Mouse (Mus musculus): ENCODE data around the gene Mfsd6l. TPM values are rescaled to one million over a fixed set of nuclear protein-coding genes. Genes with fewer than 3 reads are reported as not detected.

Mfsd6l gene
- under 1 TPM in 1 of 2 experiments, not detected in 1; 0.23 TPM for total RNA-seq (2021)
- long read RNA-seq, experiment 1, partial matches to known transcripts = 0 of 1 reads
- long read RNA-seq, experiment 1, other reads (novel, unspliced or antisense) = 0 of 1 reads
- long read RNA-seq, experiment 2 = 0 reads

DNA sequence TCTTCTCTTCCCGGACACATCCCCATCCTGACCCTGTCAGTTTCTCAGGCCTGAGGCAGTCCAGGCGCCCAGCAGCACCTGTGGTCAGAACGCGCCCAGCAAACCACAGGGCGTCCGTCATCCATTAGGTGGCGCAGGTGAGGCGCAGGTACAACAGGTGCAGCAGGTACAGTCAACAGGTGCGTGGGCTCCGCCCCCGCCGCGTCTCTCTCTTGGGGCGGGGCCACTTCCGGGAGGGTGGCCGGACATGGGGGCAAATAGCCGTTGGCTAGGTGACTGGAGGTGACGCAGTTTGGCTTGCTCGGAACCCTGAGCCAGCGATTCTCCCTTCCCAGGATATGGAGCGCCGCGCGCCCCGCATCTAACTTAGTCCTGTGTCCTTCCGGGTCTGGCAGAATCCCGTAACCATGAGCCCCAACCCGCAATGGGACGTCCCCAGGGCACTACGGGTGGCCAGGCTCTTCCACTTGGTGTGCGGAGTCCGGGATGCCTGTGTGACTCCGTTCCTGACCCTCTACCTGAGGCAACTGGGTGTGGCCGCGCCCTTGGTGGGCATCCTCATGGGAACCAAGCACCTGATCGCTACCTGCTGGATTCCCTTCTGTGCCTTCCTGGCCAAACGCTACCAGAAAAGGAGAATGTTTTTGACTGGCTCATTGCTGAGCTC lies at the start of gene Mfsd6l:
TSS of gene Mfsd6l (plus strand) at position 269 of the 667 bp plus-strand sequence.
- Histone ChIP-seq H3K4me3 (no peak within 1 kb of the TSS), H3K27ac (no peak within 1 kb of the TSS)
- peak; percentile 47 for TF ChIP-seq CTCF (conservative IDR thresholded peaks at IDR 0.05)
- DNase-seq (ENCODE audit: low spot score in 2 of 2) = no peak

DNA sequence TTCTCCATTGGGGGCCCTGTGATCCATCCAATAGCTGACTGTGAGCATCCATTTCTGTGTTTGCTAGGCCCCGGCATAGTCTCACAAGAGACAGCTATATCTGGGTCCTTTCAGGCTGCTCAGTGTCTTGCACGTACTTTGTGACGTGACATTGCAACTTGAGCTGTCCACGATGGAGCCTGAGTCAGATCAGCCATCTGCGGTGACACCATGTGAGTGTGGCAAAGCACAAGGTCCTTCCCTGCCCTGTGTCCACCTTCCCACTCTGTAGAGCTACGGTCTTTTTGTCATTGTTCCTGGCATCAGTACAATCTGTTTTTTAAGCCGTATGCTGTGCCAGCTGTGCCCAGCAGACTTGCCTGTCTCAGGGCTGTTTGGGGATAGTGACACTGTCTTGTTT lies 48.7 kb upstream of the Mfsd6l start:
- H3K27ac ChIP-seq = no peak overlapping the region
- TF ChIP-seq CTCF (conservative IDR thresholded peaks at IDR 0.05) = no peak
- H3K4me3 ChIP-seq = no peak overlapping the region
- no peak for DNase-seq (ENCODE audit: low spot score in 2 of 2)

DNA sequence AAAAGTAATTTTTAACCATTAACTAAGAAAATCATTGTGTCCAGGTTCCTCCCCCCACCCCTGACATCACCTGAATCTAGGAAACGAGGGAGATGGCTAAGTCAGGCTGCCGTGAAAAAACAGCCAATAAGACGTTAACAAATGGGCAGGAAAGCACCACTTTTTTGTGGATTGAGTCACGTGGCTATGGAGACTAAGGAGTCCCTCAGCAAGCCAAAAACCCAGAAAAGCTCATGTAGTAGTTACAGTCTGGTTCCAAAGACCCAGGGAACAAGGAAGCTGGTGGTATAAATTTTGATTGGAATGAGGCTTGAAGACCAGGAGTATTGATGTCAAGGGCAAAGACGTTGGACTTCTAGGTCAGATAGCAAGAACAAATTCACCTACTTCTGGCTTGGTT lies 47.4 kb upstream of the Mfsd6l start:
- no peak overlapping the region for H3K27ac ChIP-seq
- H3K4me3 ChIP-seq = no peak overlapping the region
- no peak for TF ChIP-seq CTCF (conservative IDR thresholded peaks at IDR 0.05)
- DNase-seq (ENCODE audit: low spot score in 2 of 2) = no peak

DNA sequence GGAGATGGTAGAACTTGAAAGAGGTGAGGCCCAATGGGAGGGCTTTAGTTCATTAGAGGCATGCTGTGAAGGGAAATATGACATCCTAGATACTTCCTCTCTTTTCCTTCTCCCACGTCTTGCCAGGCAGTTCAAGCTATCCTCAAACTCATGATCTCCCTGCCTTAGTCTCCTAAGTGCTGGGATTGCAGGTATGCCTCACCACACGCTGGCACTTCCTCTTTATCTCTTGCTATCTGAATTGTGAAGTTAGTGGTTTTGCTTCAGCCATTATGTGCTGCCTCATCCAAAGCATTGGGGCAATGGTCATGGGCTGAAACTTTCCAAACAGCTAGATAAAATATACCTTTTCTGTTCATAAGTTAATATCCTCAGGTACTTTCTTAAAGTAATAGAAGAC lies 46.8 kb upstream of the Mfsd6l start:
- no peak for DNase-seq (ENCODE audit: low spot score in 2 of 2)
- Histone ChIP-seq H3K4me3 (no peak overlapping the region), H3K27ac (no peak overlapping the region)
- TF ChIP-seq CTCF (conservative IDR thresholded peaks at IDR 0.05) = no peak

DNA sequence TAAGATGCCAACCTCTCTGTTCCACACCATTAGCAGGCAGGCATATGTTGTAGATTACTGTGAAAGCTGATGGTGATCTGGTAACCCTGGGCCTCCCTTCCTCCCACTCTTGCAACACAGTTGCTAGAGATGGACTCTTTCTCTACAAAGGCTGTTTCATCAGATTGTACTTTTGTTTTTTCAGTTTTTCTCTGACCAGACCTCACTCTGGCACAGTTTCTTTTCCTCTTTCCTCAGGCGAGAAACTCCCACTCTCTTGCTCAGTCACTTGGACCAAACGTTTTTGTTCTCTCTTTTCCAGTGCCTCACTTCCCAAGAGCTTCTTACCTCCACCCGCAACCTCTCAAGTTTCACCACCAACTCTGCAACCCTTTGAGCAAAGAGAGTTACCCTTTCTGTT lies 42.0 kb upstream of the Mfsd6l start:
- no peak for TF ChIP-seq CTCF (conservative IDR thresholded peaks at IDR 0.05)
- Histone ChIP-seq H3K27ac (no peak overlapping the region), H3K4me3 (no peak overlapping the region)
- DNase-seq (ENCODE audit: low spot score in 2 of 2) = no peak

DNA sequence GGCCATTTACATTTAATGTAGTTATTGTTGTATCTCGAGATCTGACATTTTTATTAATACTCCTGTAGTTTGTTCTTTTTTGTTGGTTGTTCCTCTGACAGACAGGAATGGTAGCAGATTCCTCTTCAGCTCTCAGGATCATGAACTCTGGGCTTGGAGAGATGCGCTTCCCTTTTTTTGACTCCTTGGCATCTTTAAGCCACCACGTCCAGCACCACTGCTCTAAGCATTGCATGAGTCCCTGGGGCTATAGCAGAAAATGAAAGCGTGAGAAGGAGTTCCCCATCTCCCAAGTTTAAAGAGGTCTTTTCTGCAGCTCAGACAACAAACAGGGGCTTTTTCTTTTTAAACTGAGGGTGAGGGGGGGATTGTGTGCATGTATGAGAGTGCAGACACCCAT lies 36.6 kb upstream of the Mfsd6l start:
- DNase-seq (ENCODE audit: low spot score in 2 of 2) = no peak
- Histone ChIP-seq H3K4me3 (no peak overlapping the region), H3K27ac (no peak overlapping the region)
- no peak for TF ChIP-seq CTCF (conservative IDR thresholded peaks at IDR 0.05)

DNA sequence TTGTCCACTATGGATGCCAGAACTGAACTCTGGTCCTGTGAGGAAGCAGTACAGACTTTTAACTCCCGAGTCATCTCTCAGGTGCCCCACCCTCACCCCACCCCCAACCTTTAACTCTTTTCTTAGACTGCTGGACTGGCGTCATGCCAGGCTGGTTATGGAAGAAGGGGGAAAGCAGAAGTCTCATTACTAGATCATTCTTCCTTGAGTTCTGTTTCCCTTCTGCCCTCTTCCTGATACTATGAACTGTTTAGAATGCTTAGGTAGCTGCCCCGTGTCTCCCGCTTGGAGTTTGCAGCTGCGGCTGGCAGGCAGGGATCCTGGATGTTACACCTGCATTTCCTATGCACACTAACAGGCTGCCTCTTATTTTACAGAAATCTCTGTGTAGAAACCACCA lies 36.2 kb upstream of the Mfsd6l start:
- Histone ChIP-seq H3K4me3 (no peak overlapping the region), H3K27ac (no peak overlapping the region)
- no peak for TF ChIP-seq CTCF (conservative IDR thresholded peaks at IDR 0.05)
- DNase-seq (ENCODE audit: low spot score in 2 of 2) = no peak

DNA sequence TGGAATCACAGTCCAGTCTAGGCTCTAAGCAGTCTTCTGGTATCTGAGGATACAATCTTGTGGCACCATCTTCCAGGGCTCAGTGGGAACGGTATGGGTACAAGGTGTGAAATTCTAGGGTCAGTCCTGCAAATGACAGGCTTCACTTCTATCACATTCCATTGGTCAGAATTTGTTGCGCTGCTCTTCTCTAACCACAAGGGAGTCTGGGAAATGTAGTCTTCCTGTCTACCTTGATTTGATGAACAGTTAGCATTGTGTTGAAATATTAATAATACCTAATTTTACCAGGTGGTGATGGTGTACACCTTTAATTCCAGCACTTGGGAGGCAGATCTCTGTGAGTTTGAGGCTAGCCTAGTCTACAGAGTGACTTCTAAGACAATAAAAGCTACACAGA lies 35.5 kb upstream of the Mfsd6l start:
- no peak for TF ChIP-seq CTCF (conservative IDR thresholded peaks at IDR 0.05)
- no peak overlapping the region for H3K27ac ChIP-seq
- no peak for DNase-seq (ENCODE audit: low spot score in 2 of 2)

DNA sequence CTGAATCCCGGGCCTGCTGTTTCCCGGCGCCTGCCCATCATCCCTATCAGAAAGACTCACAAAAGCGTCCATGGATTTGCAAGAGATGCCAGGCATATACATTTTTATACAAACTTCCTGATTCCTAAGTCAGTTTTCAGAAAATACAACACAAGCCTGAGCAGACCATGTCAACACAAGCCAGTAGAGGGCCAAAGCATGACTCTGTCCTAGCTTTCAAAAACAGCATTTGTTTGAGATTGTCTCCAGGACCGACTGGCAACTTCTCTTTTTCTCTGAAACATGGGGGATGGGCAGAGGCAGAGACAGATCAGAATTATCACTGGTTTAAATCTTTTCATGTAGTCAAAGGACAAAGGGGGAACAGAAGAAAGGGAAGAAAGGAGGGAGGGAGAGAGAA lies 34.6 kb upstream of the Mfsd6l start:
- DNase-seq (ENCODE audit: low spot score in 2 of 2) = no peak
- 0 out of 2 replicates have a peak, but pooled peaks have one; percentile 10 for TF ChIP-seq CTCF (conservative IDR thresholded peaks at IDR 0.05)
- H3K4me3 ChIP-seq = no peak overlapping the region
- no peak overlapping the region for H3K27ac ChIP-seq

More for the DNA sequence above, 35.5 kb upstream of the Mfsd6l start:
- H3K4me3 ChIP-seq = no peak overlapping the region

DNA sequence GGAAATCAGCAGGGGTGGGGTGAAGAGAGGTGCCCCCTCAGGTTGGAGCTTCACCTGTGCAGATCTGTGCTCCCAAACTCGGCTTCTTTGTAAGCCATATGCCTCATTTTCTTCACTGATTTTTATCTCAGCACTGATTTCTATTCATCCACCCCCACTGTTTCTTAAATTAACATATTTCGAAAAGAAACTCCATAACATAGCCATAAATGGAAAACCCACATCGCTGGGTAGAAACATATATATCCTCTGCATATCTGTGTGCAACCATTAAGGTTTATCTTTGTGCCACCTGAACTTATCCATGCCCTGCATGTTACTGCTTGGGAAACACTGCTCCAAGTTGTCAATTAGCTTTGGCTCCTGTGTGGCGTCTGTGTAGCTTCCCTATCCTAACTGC lies 29.5 kb upstream of the Mfsd6l start:
- no peak for TF ChIP-seq CTCF (conservative IDR thresholded peaks at IDR 0.05)
- no peak for DNase-seq (ENCODE audit: low spot score in 2 of 2)
- no peak overlapping the region for H3K4me3 ChIP-seq
- H3K27ac ChIP-seq = peak overlapping the region; percentile 57; the same call in 1 of the 2 replicates

DNA sequence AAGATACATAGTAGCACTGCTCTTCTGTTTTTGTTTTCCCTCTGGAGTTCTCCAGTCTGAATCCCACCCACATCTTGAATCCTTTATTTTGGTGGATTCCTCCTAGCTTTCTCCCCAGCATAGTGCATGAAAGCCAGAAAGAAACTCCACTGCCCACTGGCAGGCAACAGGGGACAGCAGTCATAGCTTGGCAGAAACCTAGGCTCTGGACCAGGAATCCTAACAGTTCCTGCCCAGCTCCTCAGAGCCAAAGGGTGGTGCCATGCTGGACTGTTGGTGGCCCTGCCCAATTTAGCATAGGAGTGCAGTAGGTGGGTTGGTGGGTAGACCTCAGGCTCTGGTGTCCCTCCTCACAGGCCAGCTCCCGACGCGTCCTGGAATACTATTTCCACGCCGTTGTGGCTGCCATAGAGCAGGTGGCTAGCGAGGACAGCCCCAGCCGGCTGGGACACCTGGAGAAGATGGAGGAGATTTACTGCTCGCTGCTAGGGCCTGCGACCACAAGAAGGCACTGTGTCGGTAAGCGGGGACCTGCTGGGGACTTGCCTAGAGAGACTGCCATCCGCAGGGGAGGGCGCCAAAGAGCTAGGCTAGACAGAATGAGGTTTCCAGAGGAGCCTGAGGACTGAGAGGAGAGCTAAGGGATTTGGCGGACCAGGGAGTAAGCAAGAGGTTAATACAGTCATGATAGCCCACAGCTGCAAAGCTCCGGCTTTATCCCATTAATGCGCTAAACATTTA lies 24.8 kb upstream of the Mfsd6l start:
- Histone ChIP-seq H3K27ac (no peak overlapping the region), H3K4me3 (no peak overlapping the region)
- TF ChIP-seq CTCF (conservative IDR thresholded peaks at IDR 0.05) = peak; percentile 76

DNA sequence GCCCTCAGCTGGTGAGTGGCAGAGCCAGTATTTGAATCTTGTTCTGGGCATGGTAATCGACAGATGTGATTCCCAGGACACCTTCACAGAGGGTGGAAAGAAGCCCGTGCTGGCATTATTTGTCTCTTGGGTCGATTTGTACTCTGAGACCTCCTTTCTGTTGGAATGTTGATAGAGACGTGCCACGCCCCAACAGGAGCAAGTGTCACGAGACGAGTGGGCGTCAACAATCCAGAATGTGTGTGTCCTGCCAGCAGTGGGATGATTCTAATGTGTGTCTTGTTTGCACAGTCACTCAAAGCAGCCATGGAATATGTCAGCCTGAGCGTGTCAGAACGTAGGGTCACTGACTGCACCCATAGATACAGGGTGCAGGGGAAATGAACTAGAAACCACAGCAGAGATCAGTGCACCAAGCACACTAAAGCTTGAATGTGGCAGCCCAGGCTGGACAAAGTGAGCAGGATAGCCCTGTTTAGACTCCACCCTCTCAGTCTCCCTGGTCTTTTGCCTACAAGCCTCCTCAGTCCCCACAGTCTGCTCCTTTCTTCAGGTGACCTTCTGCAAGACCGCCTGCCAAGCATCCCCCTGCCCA lies 23.9 kb upstream of the Mfsd6l start:
- TF ChIP-seq CTCF (conservative IDR thresholded peaks at IDR 0.05) = no peak
- H3K4me3 ChIP-seq = no peak overlapping the region
- DNase-seq (ENCODE audit: low spot score in 2 of 2) = no peak
- H3K27ac ChIP-seq = no peak overlapping the region

More for the DNA sequence above, 24.8 kb upstream of the Mfsd6l start:
- peak; percentile 57 to 61 for DNase-seq (ENCODE audit: low spot score in 2 of 2)

DNA sequence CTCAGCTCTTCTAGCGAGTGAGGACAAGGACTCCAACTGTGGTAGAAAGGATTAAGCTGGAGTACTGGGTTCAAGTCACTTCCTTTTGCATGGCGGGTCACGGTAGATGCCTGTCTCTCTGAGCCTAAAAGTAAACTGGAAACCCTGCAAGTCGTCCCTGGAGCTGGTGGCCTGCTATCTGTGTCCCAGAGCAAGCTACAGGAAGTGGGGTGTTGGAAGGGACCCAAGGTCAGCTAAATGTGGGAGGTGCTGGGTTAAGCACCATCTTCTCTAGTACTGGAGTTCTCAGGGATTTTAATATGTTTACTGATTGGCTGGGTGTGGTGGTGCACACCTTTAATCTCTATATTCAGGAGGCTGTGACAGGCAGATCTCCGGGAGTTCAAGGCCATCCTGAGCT lies 23.2 kb upstream of the Mfsd6l start:
- no peak overlapping the region for H3K4me3 ChIP-seq
- TF ChIP-seq CTCF (conservative IDR thresholded peaks at IDR 0.05) = no peak
- H3K27ac ChIP-seq = no peak overlapping the region
- no peak for DNase-seq (ENCODE audit: low spot score in 2 of 2)

Measured in layer of hippocampus, adult 2 months (tissue).